Mouse (Mus musculus) C2C12 (cell line): ENCODE results near the gene BC030500.

Experiments used
- CEBPB ChIP-seq: IDR thresholded peaks from one replicate; pipeline ENCODE4 v1.6.1; 2011; ENCODE audit warnings: low read depth, mild to moderate bottlenecking, control low read depth, moderate library complexity
- CTCF ChIP-seq: IDR thresholded peaks from one replicate; pipeline ENCODE4 v1.5.1; 2011; ENCODE audit not compliant: control insufficient read depth, insufficient read depth, insufficient read length
- MAX ChIP-seq: IDR thresholded peaks from one replicate; pipeline ENCODE4 v1.6.1; 2011; ENCODE audit warnings: mild to moderate bottlenecking, control low read depth
- MYOD1 ChIP-seq: IDR thresholded peaks from one replicate; pipeline ENCODE4 v1.6.1; 2011; ENCODE audit warnings: low read depth; ENCODE audit not compliant: control insufficient read depth, insufficient read length
- MYOG ChIP-seq: IDR thresholded peaks from one replicate; pipeline ENCODE4 v1.6.1; 2011; ENCODE audit not compliant: control insufficient read depth, insufficient read length; ENCODE audit errors: extremely low read depth

DNA sequence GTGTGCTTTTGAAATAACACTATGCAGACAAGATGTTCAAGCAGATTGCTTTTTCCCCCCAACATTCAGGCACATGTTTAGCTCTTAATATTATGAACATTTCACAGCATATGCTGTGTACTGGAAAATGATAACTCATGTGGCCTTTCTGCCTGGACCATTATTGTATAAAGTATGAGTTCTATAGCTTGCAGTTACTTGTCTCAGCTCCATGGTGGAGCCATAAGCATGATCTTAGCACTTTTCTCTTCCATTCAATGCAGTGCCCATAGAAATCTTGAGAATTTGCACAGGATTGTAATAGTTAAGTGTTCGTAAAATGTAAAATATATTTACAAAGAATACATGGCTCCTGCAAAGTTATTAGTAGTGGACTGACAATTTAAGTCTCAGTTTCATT is 19.5 kb downstream of the BC030500 start:
- TF ChIP-seq MYOG (no peak), CEBPB (no peak), CTCF (no peak), MAX (no peak), MYOD1 (no peak)
